Mouse (Mus musculus): Measurements from ENCODE around the gene Zfp963. TPM values are rescaled to one million over a fixed set of nuclear protein-coding genes. Genes with fewer than 3 reads are reported as not detected.
"Not testable (repeated sequence)": the region's sequence is repeated elsewhere in the genome, so short reads cannot be mapped to it uniquely, and the experiment has no call there.

Zfp963 gene
- total RNA-seq, 2 experiments from 2014 or later = 5.3 to 5.6 TPM

DNA sequence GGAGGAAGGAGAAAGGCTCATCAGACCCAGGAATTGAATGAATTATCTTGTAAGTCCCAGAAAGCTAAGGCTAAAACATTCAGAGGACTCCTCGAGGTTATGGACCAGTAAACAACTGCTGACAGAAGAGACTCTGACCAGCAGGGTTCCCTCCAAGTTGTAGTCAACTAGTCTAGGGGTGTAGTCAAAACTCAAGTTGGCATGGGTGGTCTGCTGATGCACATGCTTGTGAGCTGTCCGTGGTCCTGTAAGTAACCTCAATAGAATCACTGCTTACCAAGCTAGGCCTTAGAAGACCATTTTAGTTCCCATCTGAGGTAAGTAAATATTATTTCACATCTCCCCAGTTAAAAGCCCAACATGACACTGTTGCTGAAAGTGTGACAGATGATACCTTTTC, 8.5 kb downstream of the Zfp963 start:
- intact Hi-C loops (cut with DNase I) = no loop called here
- no peak for DNase-seq

DNA sequence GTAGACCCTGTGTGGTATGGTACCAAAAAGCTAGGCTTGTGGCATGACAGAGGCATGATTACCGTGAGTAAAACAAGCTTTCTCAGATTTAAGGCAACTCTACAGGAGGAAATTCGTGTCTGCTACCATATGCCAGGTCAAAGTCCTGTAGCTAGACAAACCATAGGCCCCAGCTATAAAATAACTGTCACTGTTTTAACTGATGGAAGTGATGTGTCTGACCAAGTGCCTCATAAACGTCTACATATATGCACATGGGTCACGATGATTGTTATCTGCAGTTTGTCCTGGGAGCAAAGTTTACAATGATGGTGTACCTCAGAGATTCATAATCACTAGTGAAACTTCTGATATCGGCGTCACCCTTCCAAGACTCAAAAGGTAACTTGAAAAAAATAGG, 9.0 kb downstream of the Zfp963 start:
- intact Hi-C loops (cut with DNase I) = no loop called here
- DNase-seq = no peak

DNA sequence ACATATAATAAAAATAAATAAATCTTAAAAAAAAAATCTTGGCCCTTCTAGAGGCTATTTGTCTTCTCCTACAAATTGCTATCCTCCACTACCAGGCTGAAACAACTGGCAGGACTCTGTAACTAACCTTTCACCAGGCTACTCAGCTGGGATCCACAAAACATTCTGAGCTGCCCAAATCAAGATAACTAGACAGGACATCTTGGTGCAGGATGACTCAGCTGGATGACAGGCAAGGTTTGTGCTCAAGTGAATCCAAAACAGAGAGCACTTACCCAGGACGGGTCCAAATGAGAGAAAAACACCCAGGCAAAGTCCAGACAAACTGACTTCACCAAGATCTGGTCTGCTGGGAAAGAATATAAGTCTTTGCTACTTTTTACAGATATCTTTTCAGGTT, 14.3 kb downstream of the Zfp963 start:
- no peak for DNase-seq
- intact Hi-C loops (cut with DNase I) = no loop called here

DNA sequence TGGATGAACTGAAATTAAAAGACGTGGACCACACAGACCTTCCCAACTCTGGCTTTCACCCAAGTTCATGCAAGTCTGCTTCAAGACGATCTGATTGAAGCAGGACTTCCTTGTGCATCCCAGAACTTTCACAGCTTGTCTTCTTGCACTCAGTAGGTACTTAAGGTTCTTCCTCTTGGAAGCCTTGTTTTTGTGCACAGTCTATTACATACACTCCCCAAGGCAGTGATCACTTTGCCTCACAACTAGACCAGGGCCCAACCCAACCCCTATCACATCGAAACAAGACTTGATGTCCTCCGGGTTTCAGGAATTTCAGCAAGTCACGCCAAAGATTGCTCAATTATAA, 32.6 kb downstream of the Zfp963 start:
- intact Hi-C loops (cut with DNase I) = no loop called here
- DNase-seq = no peak

DNA sequence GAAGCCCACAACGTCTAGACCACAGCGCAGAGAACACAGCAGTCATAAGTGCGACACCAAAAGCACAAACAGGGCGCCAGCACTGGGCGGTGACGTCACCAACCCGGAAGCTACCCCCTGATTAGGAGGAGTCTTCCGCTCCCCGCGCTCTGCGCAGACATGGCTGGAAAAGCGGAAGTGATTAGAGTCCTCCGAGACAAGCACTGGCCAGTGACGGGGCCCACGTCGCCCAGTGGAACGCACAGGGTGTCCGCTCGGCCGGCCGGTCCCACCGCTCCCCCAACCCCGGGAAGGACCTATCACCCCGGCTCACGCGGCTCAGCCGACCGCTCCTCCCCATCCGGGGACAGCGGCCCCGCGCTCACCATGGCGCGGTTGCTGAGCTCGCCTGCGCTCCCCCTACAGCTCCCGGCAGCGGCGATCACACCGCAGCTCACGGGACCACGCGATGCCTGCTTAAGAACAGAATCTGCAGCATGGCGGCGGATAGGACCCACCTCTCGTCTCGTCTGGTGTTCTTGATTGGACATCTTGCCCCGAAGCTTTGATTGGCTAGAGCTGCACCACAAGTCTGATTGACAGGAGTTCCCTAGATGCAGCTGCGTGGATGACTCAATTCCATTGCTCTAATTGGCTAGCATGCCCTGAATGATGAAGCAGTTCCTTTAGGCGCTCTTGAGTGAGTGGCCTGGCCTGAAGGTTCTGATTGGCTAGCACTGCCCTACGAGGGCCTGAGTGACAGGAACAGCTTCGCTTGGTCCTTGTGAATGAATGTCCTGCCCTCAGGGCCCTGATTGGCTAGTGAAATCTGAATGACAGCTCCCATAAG, 33.2 kb downstream of the Zfp963 start:
- intact Hi-C loops (cut with DNase I) = no loop called here
- peak; percentile 96 for DNase-seq

DNA sequence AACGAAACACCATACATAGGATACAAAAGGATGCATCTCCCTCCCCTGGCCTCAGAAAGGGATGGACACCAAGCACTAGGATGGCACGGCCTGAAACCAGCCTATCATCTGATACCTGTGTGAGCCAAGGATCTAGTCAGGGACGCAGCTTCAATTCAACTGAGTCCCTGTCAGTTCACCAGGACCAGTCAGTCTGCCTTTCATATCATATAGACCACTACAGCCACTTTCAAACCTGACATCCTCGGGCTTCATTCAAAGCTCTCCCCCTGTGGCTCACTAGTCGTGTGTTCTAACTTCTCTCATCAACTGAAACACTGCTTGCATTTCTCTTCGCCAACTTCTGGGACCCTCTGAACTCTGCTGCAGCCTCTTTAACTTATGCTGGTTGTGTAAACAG, 34.4 kb downstream of the Zfp963 start:
- intact Hi-C loops (cut with DNase I) = no loop called here
- no peak for DNase-seq

DNA sequence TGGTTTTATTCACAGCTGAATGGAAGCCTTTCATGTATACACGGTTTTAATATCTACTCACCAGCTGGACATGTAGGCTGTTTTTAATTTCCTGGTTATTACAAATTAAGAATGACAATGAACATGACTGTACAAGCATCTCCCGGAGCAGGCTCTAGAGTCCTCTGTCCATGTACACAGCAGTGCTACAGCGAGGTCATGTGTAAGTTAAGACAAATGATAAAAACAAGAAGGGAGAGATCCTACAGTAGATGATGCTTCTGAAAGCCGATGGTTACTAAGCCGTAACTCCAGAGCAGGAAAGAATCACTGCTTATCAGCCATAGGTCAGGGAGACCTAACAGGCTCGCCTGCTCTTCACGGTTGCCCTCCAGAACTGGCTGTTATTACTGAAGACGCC, 36.3 kb downstream of the Zfp963 start:
- intact Hi-C loops (cut with DNase I) = no loop called here
- DNase-seq = no peak

DNA sequence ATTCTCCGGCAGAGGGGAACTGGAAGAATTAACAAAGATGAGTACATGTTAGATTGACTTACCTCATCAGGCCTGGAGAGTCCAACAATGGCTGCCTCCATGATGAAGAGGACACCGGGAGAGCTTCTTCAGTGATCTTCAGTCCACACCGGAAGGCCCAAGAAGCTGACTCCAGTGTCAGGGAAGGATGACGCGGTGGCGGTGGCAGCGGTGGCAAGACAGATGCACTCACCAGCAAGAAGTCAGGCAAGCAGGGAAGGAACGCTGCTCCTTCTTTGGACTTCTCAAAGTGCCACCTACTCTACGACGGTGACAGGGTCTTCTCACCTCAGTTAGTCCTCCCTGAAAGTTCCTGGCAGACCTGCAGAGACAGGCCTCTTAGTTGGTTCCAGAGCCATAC, 39.1 kb downstream of the Zfp963 start, which contains the start of gene Zfp869:
Gene Zfp869, minus strand, starts transcription at position 101 of the 400 bp plus-strand sequence.
- intact Hi-C loops (cut with DNase I); DNase-seq: not testable (repeated sequence)

DNA sequence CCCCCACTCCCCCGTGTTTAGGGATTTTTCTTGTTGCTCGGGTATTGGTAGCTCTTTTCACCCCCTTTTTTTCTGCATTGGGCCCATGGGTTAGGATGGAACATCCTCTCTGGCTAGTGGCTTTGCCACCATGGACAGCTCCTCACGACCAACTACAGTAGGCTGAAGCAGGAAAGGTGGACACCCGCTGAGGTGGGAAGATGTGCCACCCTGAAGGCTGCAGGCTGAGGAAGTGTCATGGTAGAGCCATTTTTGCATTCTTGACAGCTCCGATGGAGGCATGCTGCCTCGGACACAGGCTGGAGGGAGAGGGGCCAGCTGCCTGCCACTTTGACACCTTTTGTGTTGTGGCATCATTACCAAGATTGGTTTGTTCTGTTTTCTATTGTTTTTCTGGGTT, 48.0 kb downstream of the Zfp963 start:
- intact Hi-C loops (cut with DNase I) = no loop called here
- no peak for DNase-seq

Other genes with a start within 250 kb of the Zfp963 start
- gene Gm7697, start 227.0 kb downstream of the Zfp963 start, total RNA-seq (2021) = not detected
- gene Zfp868, start 124.4 kb downstream of the Zfp963 start, total RNA-seq (2021) = 10 to 100 TPM; 19.9 to 21.6 TPM
- 1 to 10 TPM; 3.6 to 3.8 TPM for gene Zfp964, start 95.5 kb downstream of the Zfp963 start, total RNA-seq (2021)
- 10 to 100 TPM; 18.8 to 19.3 TPM for gene Zfp869, start 39.2 kb downstream of the Zfp963 start, total RNA-seq (2021)
- gene Gm20422, start 24.9 kb upstream of the Zfp963 start, total RNA-seq (2021) = 1 to 10 TPM in 1 of 2 experiments, under 1 TPM in 1; 0.70 to 1.6 TPM
- 10 to 100 TPM; 51.9 to 52.3 TPM for gene Atp13a1, start 41.2 kb upstream of the Zfp963 start, total RNA-seq (2021)
- gene Zfp866, start 41.2 kb upstream of the Zfp963 start, total RNA-seq (2021) = 10 to 100 TPM; 41.5 to 41.7 TPM
- gene Gmip, start 58.7 kb upstream of the Zfp963 start, total RNA-seq (2021) = 10 to 100 TPM; 89.6 to 94.1 TPM
- 1 to 10 TPM; 7.2 to 7.7 TPM for gene Lpar2, start 72.5 kb upstream of the Zfp963 start, total RNA-seq (2021)
- 10 to 100 TPM; 24.3 to 25.0 TPM for gene Pbx4, start 82.5 kb upstream of the Zfp963 start, total RNA-seq (2021)
- gene Cilp2, start 137.7 kb upstream of the Zfp963 start, total RNA-seq (2021) = 1 to 10 TPM; 4.5 to 4.7 TPM
- not detected for gene Tssk6, start 152.2 kb upstream of the Zfp963 start, total RNA-seq (2021)
- gene Ndufa13, start 152.6 kb upstream of the Zfp963 start, total RNA-seq (2021) = 10 to 100 TPM; 79.0 to 86.6 TPM
- gene Yjefn3, start 152.7 kb upstream of the Zfp963 start, total RNA-seq (2021) = 10 to 100 TPM in 1 of 2 experiments, 1 to 10 TPM in 1; 9.5 to 10.4 TPM
- gene Gatad2a, start 246.4 kb upstream of the Zfp963 start, total RNA-seq (2021) = 10 to 100 TPM; 41.9 to 44.8 TPM

Data from left cerebral cortex, postnatal 4 days (tissue).